In the genomic region with DNA sequence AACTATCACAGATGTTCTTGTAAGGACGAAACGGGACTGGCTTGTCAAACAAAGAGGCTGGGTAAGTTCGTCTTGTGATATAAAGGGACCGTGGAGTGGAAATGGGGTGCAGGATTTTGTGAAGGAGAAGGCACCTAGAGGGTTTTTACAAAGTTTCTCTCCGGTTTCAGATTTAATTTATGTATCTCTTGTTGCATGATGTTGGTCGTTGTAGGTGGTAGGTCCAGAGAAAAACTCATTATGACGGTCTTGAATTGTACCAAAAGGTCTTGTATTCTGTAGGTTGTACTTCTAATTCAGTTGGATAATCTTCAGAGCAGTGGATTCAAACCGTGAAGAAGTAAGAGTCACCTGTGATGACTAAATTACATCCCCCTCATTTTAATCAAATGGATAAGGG, we compare ENCODE assay signal across 8 mouse cellular contexts. TPM values are rescaled to one million over a fixed set of nuclear protein-coding genes. Genes with fewer than 3 reads are reported as not detected.
DNase-seq lines count a peak whose midpoint lies in the region; ATAC-seq and TF ChIP-seq lines count a peak whose summit lies in the region.

No protein-coding gene starts in this region.

- H3K27me3 ChIP-seq in kidney, postnatal 0 days (ENCODE audit: insufficient read depth, low read length): no peaks in the 10 kb centered on the region
- H3K27me3 ChIP-seq in embryonic facial prominence, embryonic 10.5 days (replicated peaks; ENCODE audit: low read depth, poor library complexity, severe bottlenecking): no peaks in the 10 kb centered on the region
- no peaks in the 10 kb centered on the region for H3K27me3 ChIP-seq in hindbrain, postnatal 0 days (ENCODE audit: insufficient read depth, low read length)
- no peaks in the 10 kb centered on the region for H3K27me3 ChIP-seq in midbrain, postnatal 0 days (ENCODE audit: insufficient read depth, low read length)

- H3K27ac ChIP-seq in kidney, postnatal 0 days: peak overlapping the region; percentile 99
- H3K27ac ChIP-seq in embryonic facial prominence, embryonic 10.5 days (replicated peaks): peak overlapping the region; percentile 99
- peak overlapping the region; percentile 99 for H3K27ac ChIP-seq in hindbrain, postnatal 0 days
- H3K27ac ChIP-seq in midbrain, postnatal 0 days (ENCODE audit: low read depth, low read length): peak overlapping the region; percentile 99

- H3K4me2 ChIP-seq in kidney, postnatal 0 days (ENCODE audit: low read length): peak overlapping the region; percentile 89
- peak overlapping the region; percentile 97 for H3K4me2 ChIP-seq in hindbrain, postnatal 0 days (ENCODE audit: low read depth, low read length)
- H3K4me2 ChIP-seq in midbrain, postnatal 0 days (ENCODE audit: low read depth, low read length, poor library complexity, severe bottlenecking): peak overlapping the region; percentile 58

- 1% methylated on average over 8 of the region's 8 CpGs for WGBS in kidney, postnatal 0 days
- 6% methylated on average over 8 of the region's 8 CpGs for WGBS in embryonic facial prominence, embryonic 10.5 days
- WGBS in hindbrain, postnatal 0 days: 1% methylated on average over 8 of the region's 8 CpGs
- WGBS in midbrain, postnatal 0 days: under 1% methylated on average over 8 of the region's 8 CpGs

- no peak for TF ChIP-seq CTCF in kidney, postnatal 0 days (IDR thresholded peaks at IDR 0.05; ENCODE audit: low read depth)
- TF ChIP-seq CTCF in hindbrain, postnatal 0 days (IDR thresholded peaks at IDR 0.05; ENCODE audit: low read depth): no peak
- TF ChIP-seq CTCF in midbrain, postnatal 0 days (IDR thresholded peaks at IDR 0.05): no peak

- peak overlapping the region; percentile 100 for H3K9ac ChIP-seq in kidney, postnatal 0 days (ENCODE audit: low read depth, low read length)
- H3K9ac ChIP-seq in hindbrain, postnatal 0 days (replicated peaks; ENCODE audit: low read length): peak overlapping the region; percentile 99
- peak overlapping the region; percentile 99 for H3K9ac ChIP-seq in midbrain, postnatal 0 days (replicated peaks; ENCODE audit: low read length, poor library complexity, severe bottlenecking)

- peak overlapping the region; percentile 100 for H3K4me3 ChIP-seq in kidney, postnatal 0 days (replicated peaks; ENCODE audit: low read depth, low read length)
- H3K4me3 ChIP-seq in embryonic facial prominence, embryonic 10.5 days: peak overlapping the region; percentile 81
- peak overlapping the region; percentile 79 for H3K4me3 ChIP-seq in hindbrain, postnatal 0 days (ENCODE audit: low read length)
- H3K4me3 ChIP-seq in midbrain, postnatal 0 days (ENCODE audit: low read depth, low read length): peak overlapping the region; percentile 96

- H3K36me3 ChIP-seq in kidney, postnatal 0 days (ENCODE audit: insufficient read depth, low read length): peaks cover 17% of the 10 kb centered on the region; the same call in 1 of the 2 replicates
- peaks cover 50% of the 10 kb centered on the region for H3K36me3 ChIP-seq in embryonic facial prominence, embryonic 10.5 days (replicated peaks)
- H3K36me3 ChIP-seq in hindbrain, postnatal 0 days (ENCODE audit: insufficient read depth, low read length): no peaks in the 10 kb centered on the region; the same call in 1 of the 2 replicates
- H3K36me3 ChIP-seq in midbrain, postnatal 0 days (ENCODE audit: insufficient read depth, low read length): peaks cover 11% of the 10 kb centered on the region

- no peak for ATAC-seq in kidney, postnatal 0 days (replicated peaks; ENCODE audit: low FRiP score, low read depth)
- ATAC-seq in hindbrain, postnatal 0 days: no peak
- ATAC-seq in midbrain, postnatal 0 days (ENCODE audit: low FRiP score): no peak

- no peak for DNase-seq in kidney, postnatal 0 days (ENCODE audit: low spot score)
- no peak for DNase-seq in kidney, adult 8-10 months
- DNase-seq in embryonic facial prominence, embryonic 10.5 days (ENCODE audit: low spot score): no peak
- no peak for DNase-seq in hindbrain, postnatal 0 days (ENCODE audit: low spot score)
- DNase-seq in midbrain, postnatal 0 days (ENCODE audit: low spot score): no peak
- no peak for DNase-seq in ovary, postnatal 14 days (ENCODE audit: low spot score)
- DNase-seq in thymus, postnatal 36 days: no peak
- DNase-seq in thymus, postnatal 25 days: no peak

- H3K4me1 ChIP-seq in kidney, postnatal 0 days (replicated peaks; ENCODE audit: insufficient read depth, low read length): peaks cover 29% of the 10 kb centered on the region
- H3K4me1 ChIP-seq in embryonic facial prominence, embryonic 10.5 days: peaks cover 51% of the 10 kb centered on the region
- peaks cover 17% of the 10 kb centered on the region; the same call in 1 of the 2 replicates for H3K4me1 ChIP-seq in hindbrain, postnatal 0 days (ENCODE audit: insufficient read depth, low read length)
- peaks cover 12% of the 10 kb centered on the region; the same call in 1 of the 2 replicates for H3K4me1 ChIP-seq in midbrain, postnatal 0 days (ENCODE audit: insufficient read depth, low read length)

- H3K9me3 ChIP-seq in kidney, postnatal 0 days (replicated peaks; ENCODE audit: low read length): no peaks in the 10 kb centered on the region
- no peaks in the 10 kb centered on the region for H3K9me3 ChIP-seq in embryonic facial prominence, embryonic 10.5 days
- no peaks in the 10 kb centered on the region for H3K9me3 ChIP-seq in hindbrain, postnatal 0 days (ENCODE audit: low read length)
- H3K9me3 ChIP-seq in midbrain, postnatal 0 days (ENCODE audit: low read length): no peaks in the 10 kb centered on the region

RNA-seq across cellular contexts. Expression of a gene that starts 1.4 kb away (rescaled TPM):
- 60.9 and 70.2 TPM in 2 replicates for polyA plus RNA-seq in kidney, postnatal 0 days (2015; fragmentation: Nextera tagmentation; extraction: Ambion mirVana)
- 49.5 and 50.0 TPM in 2 replicates for polyA plus RNA-seq in embryonic facial prominence, embryonic 10.5 days (2016; fragmentation: Nextera tagmentation; extraction: Ambion mirVana)
- total RNA-seq in hindbrain, postnatal 0 days (2014; rRNA removed): 110 and 126 TPM in 2 replicates
- polyA plus RNA-seq in hindbrain, postnatal 0 days (2015; fragmentation: Nextera tagmentation; extraction: Ambion mirVana): 38.8 and 41.5 TPM in 2 replicates
- total RNA-seq in midbrain, postnatal 0 days (2014; rRNA removed): 105 and 136 TPM in 2 replicates
- polyA plus RNA-seq in midbrain, postnatal 0 days (2015; fragmentation: Nextera tagmentation; extraction: Ambion mirVana): 35.8 and 42.8 TPM in 2 replicates

RNA-seq across cellular contexts. Expression of a gene that starts 27.8 kb away (rescaled TPM):
- 3.6 TPM in 2 replicates for polyA plus RNA-seq in kidney, postnatal 0 days (2015; fragmentation: Nextera tagmentation; extraction: Ambion mirVana)
- 1.00 and 1.6 TPM in 2 replicates for polyA plus RNA-seq in embryonic facial prominence, embryonic 10.5 days (2016; fragmentation: Nextera tagmentation; extraction: Ambion mirVana)
- total RNA-seq in hindbrain, postnatal 0 days (2014; rRNA removed): 1.0 and 1.6 TPM in 2 replicates
- polyA plus RNA-seq in hindbrain, postnatal 0 days (2015; fragmentation: Nextera tagmentation; extraction: Ambion mirVana): 1.4 and 2.1 TPM in 2 replicates
- 1.3 and 1.4 TPM in 2 replicates for total RNA-seq in midbrain, postnatal 0 days (2014; rRNA removed)
- polyA plus RNA-seq in midbrain, postnatal 0 days (2015; fragmentation: Nextera tagmentation; extraction: Ambion mirVana): 1.0 and 1.4 TPM in 2 replicates

RNA-seq across cellular contexts. Expression of a gene that starts 35.2 kb away (rescaled TPM):
- 53.8 and 57.3 TPM in 2 replicates for polyA plus RNA-seq in kidney, postnatal 0 days (2015; fragmentation: Nextera tagmentation; extraction: Ambion mirVana)
- 79.1 and 79.7 TPM in 2 replicates for polyA plus RNA-seq in embryonic facial prominence, embryonic 10.5 days (2016; fragmentation: Nextera tagmentation; extraction: Ambion mirVana)
- 84.3 and 93.8 TPM in 2 replicates for total RNA-seq in hindbrain, postnatal 0 days (2014; rRNA removed)
- 136 and 139 TPM in 2 replicates for polyA plus RNA-seq in hindbrain, postnatal 0 days (2015; fragmentation: Nextera tagmentation; extraction: Ambion mirVana)
- total RNA-seq in midbrain, postnatal 0 days (2014; rRNA removed): 100 and 124 TPM in 2 replicates
- 167 and 169 TPM in 2 replicates for polyA plus RNA-seq in midbrain, postnatal 0 days (2015; fragmentation: Nextera tagmentation; extraction: Ambion mirVana)
